Comparison of ENCODE assay signal across 8 mouse cellular contexts in genomic region chr9:72663534-72663918, GRCm38 (mm10). TPM values are rescaled to one million over a fixed set of nuclear protein-coding genes. Genes with fewer than 3 reads are reported as not detected.
DNase-seq lines count a peak whose midpoint lies in the region; ATAC-seq and TF ChIP-seq lines count a peak whose summit lies in the region.
"Had no signal": no experiment of that assay in that cellular context is flagged by ENCODE, and none has a peak within 500 bp of the region (broad histone marks: within the 10 kb centered on the region; RNA-seq: fewer than 3 reads in every experiment).

No protein-coding gene starts in this region.

- H3K9ac ChIP-seq in lung, embryonic 14.5 days: peak overlapping the region; percentile 100
- H3K9ac ChIP-seq in neural tube, embryonic 15.5 days (replicated peaks): peak overlapping the region; percentile 99

- no peak for ATAC-seq in lung, embryonic 14.5 days (ENCODE audit: insufficient read depth)
- no peak for ATAC-seq in neural tube, embryonic 15.5 days (ENCODE audit: low FRiP score)
- ATAC-seq: activated CD4-positive, CD25-positive, alpha-beta regulatory T cell, adult 4 months had no signal

- peak overlapping the region; percentile 89 for H3K4me2 ChIP-seq in lung, embryonic 14.5 days
- peak overlapping the region; percentile 64 for H3K4me2 ChIP-seq in neural tube, embryonic 15.5 days

- TF ChIP-seq POLR2A in embryonic fibroblast, embryonic 13.5 days (IDR thresholded peaks at IDR 0.05; ENCODE audit: low read depth, low read length): no peak

- TF ChIP-seq CTCF in lung, embryonic 14.5 days (IDR thresholded peaks at IDR 0.05; ENCODE audit: low read depth): no peak
- TF ChIP-seq CTCF in embryonic fibroblast, embryonic 13.5 days (IDR thresholded peaks at IDR 0.05; ENCODE audit: borderline replicate concordance, insufficient read depth, low read length): no peak

- intact Hi-C loops in gastrocnemius, postnatal 14 days (cut with DNase I; ENCODE audit: low total_unique reads): no loop called here

- H3K9me3 ChIP-seq in lung, embryonic 14.5 days (ENCODE audit: low read depth, low read length): no peaks in the 10 kb centered on the region
- no peaks in the 10 kb centered on the region for H3K9me3 ChIP-seq in limb, embryonic 10.5 days (replicated peaks)
- H3K9me3 ChIP-seq in neural tube, embryonic 15.5 days (replicated peaks): no peaks in the 10 kb centered on the region

- H3K36me3 ChIP-seq in lung, embryonic 14.5 days (ENCODE audit: insufficient read depth): peaks cover 43% of the 10 kb centered on the region
- peaks cover 50% of the 10 kb centered on the region for H3K36me3 ChIP-seq in limb, embryonic 10.5 days
- peaks cover 10% of the 10 kb centered on the region; the same call in 1 of the 2 replicates for H3K36me3 ChIP-seq in neural tube, embryonic 15.5 days

- peak overlapping the region; percentile 98 for H3K4me3 ChIP-seq in lung, embryonic 14.5 days (ENCODE audit: low read depth, low read length)
- H3K4me3 ChIP-seq in embryonic fibroblast, embryonic 13.5 days (ENCODE audit: insufficient read depth, low read length): peak overlapping the region; percentile 96
- peak overlapping the region; percentile 97 for H3K4me3 ChIP-seq in limb, embryonic 10.5 days
- peak overlapping the region; percentile 97 for H3K4me3 ChIP-seq in neural tube, embryonic 15.5 days (replicated peaks)

- H3K27ac ChIP-seq in lung, embryonic 14.5 days (ENCODE audit: low read depth): peak overlapping the region; percentile 100
- H3K27ac ChIP-seq in embryonic fibroblast, embryonic 13.5 days (ENCODE audit: insufficient read depth, low read length): peak overlapping the region; percentile 95
- peak overlapping the region; percentile 100 for H3K27ac ChIP-seq in limb, embryonic 10.5 days
- H3K27ac ChIP-seq in neural tube, embryonic 15.5 days (replicated peaks): peak overlapping the region; percentile 99

- H3K27me3 ChIP-seq in lung, embryonic 14.5 days (ENCODE audit: insufficient read depth, low read length): no peaks in the 10 kb centered on the region
- no peaks in the 10 kb centered on the region for H3K27me3 ChIP-seq in limb, embryonic 10.5 days (ENCODE audit: low read depth, poor library complexity, severe bottlenecking)
- no peaks in the 10 kb centered on the region for H3K27me3 ChIP-seq in neural tube, embryonic 15.5 days (replicated peaks)

- DNase-seq in lung, embryonic 14.5 days: no peak
- DNase-seq in lung, postnatal 14 days: no peak
- no peak for DNase-seq in limb, embryonic 10.5 days (ENCODE audit: low spot score)
- DNase-seq in gastrocnemius, postnatal 14 days: no peak
- DNase-seq in layer of hippocampus, adult 9-11 months: no peak

- 2% methylated on average over 10 of the region's 10 CpGs for WGBS in lung, embryonic 14.5 days
- 21% methylated on average over 10 of the region's 10 CpGs for whole genome bisulfite sequencing in limb, embryonic 10.5 days
- WGBS in neural tube, embryonic 15.5 days: 7% methylated on average over 10 of the region's 10 CpGs

- peaks cover 7% of the 10 kb centered on the region; the same call in 1 of the 2 replicates for H3K4me1 ChIP-seq in lung, embryonic 14.5 days (ENCODE audit: insufficient read depth)
- peaks cover 9% of the 10 kb centered on the region for H3K4me1 ChIP-seq in embryonic fibroblast, embryonic 13.5 days (ENCODE audit: control insufficient read depth, insufficient read depth, low read length)
- H3K4me1 ChIP-seq in limb, embryonic 10.5 days: peaks cover 31% of the 10 kb centered on the region
- peaks cover 42% of the 10 kb centered on the region for H3K4me1 ChIP-seq in neural tube, embryonic 15.5 days

RNA-seq across cellular contexts. Expression of gene Nedd4, which starts 1.4 kb away (rescaled TPM):
- polyA plus RNA-seq in lung, embryonic 14.5 days (2014; fragmentation: Nextera tagmentation; extraction: Ambion mirVana): 802 and 805 TPM in 2 replicates
- 1,359 and 1,364 TPM in 2 replicates for polyA plus RNA-seq in embryonic fibroblast, embryonic 13.5 days (2011; ENCODE audit: insufficient read length, low read depth, missing spikeins)
- polyA plus RNA-seq in limb, embryonic 10.5 days (2016; fragmentation: Nextera tagmentation; extraction: Ambion mirVana): 565 and 690 TPM in 2 replicates
- polyA plus RNA-seq in neural tube, embryonic 15.5 days (2015; fragmentation: Nextera tagmentation; extraction: Ambion mirVana): 375 and 397 TPM in 2 replicates
- 100 to 1,000 TPM; 388 to 415 TPM for total RNA-seq in gastrocnemius, postnatal 14 days (2021)
